Mouse (Mus musculus) liver, embryonic 15.5 days (tissue): Measurements from ENCODE around the gene Opalin. TPM values are rescaled to one million over a fixed set of nuclear protein-coding genes. Genes with fewer than 3 reads are reported as not detected.

Experiments
- ATAC-seq: fragments of 200-750 bp; cut with Nextera tagmentation; 2 replicates; pipeline ENCODE4 v1.8.0; 2017; ENCODE audit warnings: moderate number of reproducible peaks, mild to moderate bottlenecking, moderate library complexity; ENCODE audit not compliant: insufficient read depth
- H3K27ac ChIP-seq: fragments of 300-500 bp; sonication (generic); replicated peaks from 2 replicates; pipeline ENCODE4 v1.5.1; 2015; ENCODE audit warnings: mild to moderate bottlenecking, inconsistent platforms
- H3K27me3 ChIP-seq: fragments of 300-500 bp; sonication (generic); 2 replicates; pipeline ENCODE4 v1.6.1; 2015; ENCODE audit warnings: mild to moderate bottlenecking, inconsistent platforms
- H3K36me3 ChIP-seq: fragments of 300-500 bp; sonication (generic); replicated peaks from 2 replicates; pipeline ENCODE4 v1.6.1; 2015; ENCODE audit warnings: moderate library complexity, mild to moderate bottlenecking, inconsistent platforms
- H3K4me1 ChIP-seq: fragments of 300-500 bp; sonication (generic); replicated peaks from 2 replicates; pipeline ENCODE4 v1.6.1; 2015; ENCODE audit warnings: inconsistent platforms
- H3K4me2 ChIP-seq: fragments of 300-500 bp; sonication (generic); 2 replicates; pipeline ENCODE4 v1.6.1; 2015; ENCODE audit warnings: moderate library complexity, mild to moderate bottlenecking, inconsistent platforms
- H3K4me3 ChIP-seq: fragments of 300-500 bp; sonication (generic); replicated peaks from 2 replicates; pipeline ENCODE4 v1.5.1; 2015; ENCODE audit warnings: mild to moderate bottlenecking, inconsistent platforms
- H3K9ac ChIP-seq: fragments of 300-500 bp; sonication (generic); 2 replicates; pipeline ENCODE4 v1.6.1; 2015; ENCODE audit warnings: moderate library complexity, mild to moderate bottlenecking, inconsistent platforms
- H3K9me3 ChIP-seq: fragments of 300-500 bp; sonication (generic); replicated peaks from 2 replicates; pipeline ENCODE4 v1.6.1; 2016; ENCODE audit warnings: inconsistent platforms
- WGBS: fragments of 180-500 bp; shearing (Covaris S2); methylation state at CpG from one replicate; pipeline ENCODE4 v1.1.7; 2015; ENCODE audit warnings: mixed read lengths; ENCODE audit not compliant: insufficient replicate concordance; 5-methylcytosine and 5-hydroxymethylcytosine counted together
- polyA plus RNA-seq: library from polyadenylated mRNA; unstranded; fragments of >200 nt; fragmentation: Nextera tagmentation; extraction: Ambion mirVana; gene quantifications from 2 replicates; pipeline ENCODE4 v1.2.1, GENCODE M21; 2015

Gene Opalin
- polyA plus RNA-seq, 1 experiment from 2014 or later, result not detected

DNA sequence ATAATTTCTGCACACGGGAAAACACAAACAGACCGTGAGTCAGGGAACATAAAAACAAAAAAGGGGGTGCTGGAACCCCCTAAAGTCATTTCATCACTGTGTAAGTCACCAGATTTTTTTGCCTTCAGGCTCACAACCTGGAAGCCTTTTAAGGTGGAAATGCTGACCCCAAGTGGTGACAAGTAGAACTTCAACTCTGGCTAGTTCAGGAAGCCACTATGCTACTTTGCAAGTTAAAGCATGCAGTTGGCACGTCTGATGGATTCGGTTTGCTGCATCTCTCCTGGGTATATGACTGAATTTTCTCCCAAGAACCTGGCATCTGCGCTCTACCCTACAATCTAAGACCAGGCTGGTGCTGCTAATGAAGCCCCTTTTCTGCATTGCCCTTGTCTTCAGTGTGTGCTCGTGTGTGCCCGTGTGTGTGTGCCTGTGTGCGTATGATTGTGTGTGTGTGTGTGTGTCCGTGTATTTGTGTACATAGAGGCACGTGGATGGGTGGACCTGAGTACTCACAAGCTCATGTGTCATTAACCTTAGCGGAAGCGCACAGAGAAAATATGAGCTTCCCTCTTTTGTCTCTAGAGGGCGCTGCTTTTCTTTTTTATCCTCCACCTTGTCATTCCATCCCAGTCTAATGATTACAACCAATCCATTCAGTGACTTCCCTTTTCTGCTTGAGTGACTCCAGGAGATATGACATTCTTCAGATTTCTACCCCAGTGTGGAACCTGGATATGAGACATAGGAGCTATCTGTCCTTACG, 60.8 kb downstream of the Opalin start:
- Histone ChIP-seq H3K36me3 (no peaks in the 10 kb centered on the region), H3K4me3 (0 out of 2 replicates have a peak overlapping the region, but pooled peaks have one; percentile 20), H3K4me2 (peak overlapping the region; percentile 59), H3K4me1 (peaks cover 3% of the 10 kb centered on the region; the same call in 1 of the 2 replicates), H3K27me3 (peaks cover 27% of the 10 kb centered on the region), H3K9me3 (no peaks in the 10 kb centered on the region), H3K27ac (no peak overlapping the region), H3K9ac (no peak overlapping the region)
- peak; percentile 31; the same call in 1 of the 2 replicates for ATAC-seq
- WGBS, result 10% methylated on average over 14 of the region's 14 CpGs

DNA sequence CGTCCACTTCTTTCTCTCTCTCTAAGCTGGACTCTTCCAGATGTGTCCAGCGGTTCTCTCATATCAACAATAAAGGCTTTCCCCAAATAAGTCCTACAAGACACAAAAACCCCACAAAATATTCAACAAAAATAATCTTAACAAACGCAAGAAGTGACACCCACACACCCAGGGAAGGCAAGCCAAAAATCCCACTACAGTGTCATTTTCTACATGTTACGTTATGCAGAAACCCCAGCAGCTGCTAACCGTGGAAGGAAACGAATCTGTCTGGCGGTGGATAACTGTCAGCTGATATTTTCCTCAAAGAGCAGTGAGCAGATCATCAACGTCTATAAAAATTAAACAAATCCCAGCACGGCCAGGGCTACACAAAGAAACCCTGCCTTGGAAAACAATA, 62.9 kb downstream of the Opalin start:
- H3K27me3 ChIP-seq, result peaks cover 30% of the 10 kb centered on the region

GRCm38 (mm10) chr19:41013591-41013990, 63.3 kb downstream of the Opalin start:
- H3K4me1 ChIP-seq, result peaks cover 3% of the 10 kb centered on the region; the same call in 1 of the 2 replicates
- H3K9me3 ChIP-seq, result no peaks in the 10 kb centered on the region
- H3K4me2 ChIP-seq, result no peak overlapping the region
- H3K36me3 ChIP-seq, result no peaks in the 10 kb centered on the region
- 17% methylated on average over 5 of the region's 5 CpGs for WGBS
- no peak overlapping the region for H3K9ac ChIP-seq
- no peak overlapping the region for H3K27ac ChIP-seq
- no peak overlapping the region for H3K4me3 ChIP-seq
- ATAC-seq, result no peak
- H3K27me3 ChIP-seq, result peaks cover 30% of the 10 kb centered on the region

More for the DNA sequence above, 62.9 kb downstream of the Opalin start:
- H3K4me3 ChIP-seq, result no peak overlapping the region
- no peaks in the 10 kb centered on the region for H3K36me3 ChIP-seq
- ATAC-seq, result no peak
- no peaks in the 10 kb centered on the region for H3K9me3 ChIP-seq
- peaks cover 3% of the 10 kb centered on the region; the same call in 1 of the 2 replicates for H3K4me1 ChIP-seq
- no peak overlapping the region for H3K9ac ChIP-seq
- no peak overlapping the region for H3K27ac ChIP-seq
- 16% methylated on average over 9 of the region's 9 CpGs for WGBS
- no peak overlapping the region for H3K4me2 ChIP-seq

Other genes starting within 250 kb of the Opalin start
- gene Ccnj, start 245.8 kb downstream of the Opalin start, polyA plus RNA-seq, result 3.4 TPM in 2 replicates
- 3.3 and 3.6 TPM in 2 replicates for gene Zfp518a, start 182.4 kb downstream of the Opalin start, polyA plus RNA-seq
- gene Blnk, start 82.6 kb downstream of the Opalin start, polyA plus RNA-seq, result 1.2 and 1.5 TPM in 2 replicates
- 0.06 TPM in 1 of 2 replicates, not detected in the other for gene Dntt, start 47.8 kb downstream of the Opalin start, polyA plus RNA-seq
- gene Tll2, start 129.7 kb upstream of the Opalin start, polyA plus RNA-seq, result not detected in 2 replicates
- gene Tm9sf3, start 186.9 kb upstream of the Opalin start, polyA plus RNA-seq, result 52.3 and 53.5 TPM in 2 replicates